11 mouse cellular contexts compared by ENCODE assay signal in genomic region chrX:102041562-102041961, GRCm38 (mm10).
"Had no signal": no experiment of that assay in that cellular context is flagged by ENCODE, and none has a peak within 500 bp of the region (broad histone marks: within the 10 kb centered on the region; RNA-seq: fewer than 3 reads in every experiment).

No protein-coding gene starts in this region.

- H3K27ac ChIP-seq: kidney, postnatal 0 days; limb, embryonic 12.5 days; liver, embryonic 14.5 days; midbrain, embryonic 10.5 days; midbrain, embryonic 15.5 days; stomach, postnatal 0 days had no signal

- H3K4me1 ChIP-seq: limb, embryonic 12.5 days; midbrain, embryonic 15.5 days had no signal

- DNase-seq: kidney, postnatal 36 days; layer of hippocampus, adult 9-11 months; layer of hippocampus, postnatal 36 days; lung, adult 18-20 months; thymus, postnatal 4 days had no signal

- H3K4me3 ChIP-seq: limb, embryonic 12.5 days; midbrain, embryonic 10.5 days; midbrain, embryonic 15.5 days had no signal

- H3K36me3 ChIP-seq: limb, embryonic 12.5 days; midbrain, embryonic 10.5 days; midbrain, embryonic 15.5 days had no signal
